Mouse (Mus musculus) embryo, embryonic 10.5 days (tissue): ENCODE data around the gene Gm20822.
"Not testable (repeated sequence)": the region's sequence is repeated elsewhere in the genome, so short reads cannot be mapped to it uniquely, and the experiment has no call there.

Experiments used
- DNase-seq: peaks from one replicate; pipeline ENCODE4 v3.0.0-alpha.2; 2015; ENCODE audit warnings: low spot score

Gene Gm20822

GRCm38 (mm10) chrY:15884671-15885070 is at the start of gene Gm20822:
Gm20822 (minus strand) TSS chrY:15884771.
- not testable (repeated sequence) for DNase-seq
